Mouse (Mus musculus): ENCODE measurements around the gene Il17rd. TPM values are rescaled to one million over a fixed set of nuclear protein-coding genes. Genes with fewer than 3 reads are reported as not detected.

Gene Il17rd
- total and polyA plus RNA-seq, 3 experiments = 2.1 to 4.5 (median 3.2) TPM

DNA sequence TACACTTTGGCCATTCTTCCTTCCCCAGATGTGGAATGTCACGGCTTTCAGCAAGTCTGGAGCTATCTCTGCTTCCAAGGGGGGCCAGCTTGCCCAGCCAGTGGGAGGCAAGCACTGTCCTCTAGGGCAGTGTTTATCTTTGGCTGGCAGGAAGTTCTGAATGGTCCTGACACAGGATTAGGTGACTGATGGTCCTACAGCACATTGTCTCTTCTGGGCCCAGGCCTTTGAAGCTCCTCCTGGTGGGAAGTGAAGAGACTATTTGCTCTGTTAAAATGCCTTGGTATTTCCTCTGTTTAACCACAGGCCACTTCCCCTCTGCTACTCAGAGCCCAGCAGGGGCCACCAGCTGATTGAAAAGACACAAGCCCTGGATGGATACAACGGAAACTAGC, 6.2 kb downstream of the Il17rd start:
- 20% methylated on average over 2 of the region's 2 CpGs for WGBS
- peak overlapping the region; percentile 24; the same call in 1 of the 2 replicates for H3K27ac ChIP-seq
- H3K9ac ChIP-seq (ENCODE audit: low read depth, low read length) = no peak overlapping the region
- intact Hi-C loops (cut with DNase I) = loop anchor here (2.0 kb wide), 1 partner anchor 24 kb away; no protein-coding TSS in a partner anchor
- DNase-seq = peak; percentile 46 to 53
- peaks cover 14% of the 10 kb centered on the region for H3K4me1 ChIP-seq (ENCODE audit: control insufficient read depth, insufficient read depth, low read length)
- no peaks in the 10 kb centered on the region for H3K27me3 ChIP-seq (ENCODE audit: control insufficient read depth, insufficient read depth, low read length)
- no peaks in the 10 kb centered on the region; the same call in 1 of the 2 replicates for H3K36me3 ChIP-seq (ENCODE audit: control insufficient read depth, insufficient read depth, low read length)
- TF ChIP-seq EP300 (IDR thresholded peaks at IDR 0.05; ENCODE audit: insufficient read depth, low read depth, low read length) = no peak
- peak; percentile 56 for TF ChIP-seq CTCF (IDR thresholded peaks at IDR 0.05)
- H3K79me2 ChIP-seq (replicated peaks; ENCODE audit: control insufficient read depth, insufficient read depth, low read length) = no peaks in the 10 kb centered on the region
- H3K4me3 ChIP-seq = no peak overlapping the region

DNA sequence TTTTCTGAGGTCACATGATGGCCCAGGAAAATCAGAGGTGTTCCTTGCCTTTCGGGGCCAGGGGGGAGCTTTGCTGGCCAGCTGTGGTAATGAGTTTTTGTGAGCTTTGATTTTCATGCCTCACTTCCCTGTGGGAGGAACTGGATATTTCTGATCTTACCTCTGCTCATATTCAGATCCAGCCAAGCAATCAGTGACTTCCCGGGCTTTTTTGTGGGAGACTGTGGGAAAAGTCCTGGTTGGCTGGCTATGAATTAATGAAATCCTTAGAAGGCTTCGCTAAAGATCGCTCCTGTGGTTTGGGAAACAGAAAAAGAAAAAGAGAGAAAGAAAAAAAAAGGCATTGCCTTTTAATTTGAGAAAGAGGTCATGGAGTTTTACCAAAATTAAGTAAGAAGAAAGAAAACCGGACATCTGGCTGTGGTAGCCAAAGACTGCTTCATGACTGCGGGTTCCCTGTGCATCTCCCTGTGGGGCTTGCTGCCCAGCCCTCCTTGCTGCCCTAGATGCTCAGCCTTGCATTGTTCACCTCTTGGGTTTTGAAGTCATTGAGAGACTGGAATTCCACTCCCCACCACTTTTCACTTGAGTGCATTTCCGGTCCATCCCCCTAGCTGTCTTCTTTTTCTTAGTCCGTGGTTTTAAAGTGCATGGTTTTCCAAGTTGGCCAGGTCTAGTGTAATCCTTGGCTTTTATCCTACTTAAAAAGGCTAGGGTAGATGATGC, 9.7 kb downstream of the Il17rd start:
- 70% methylated on average over 8 of the region's 8 CpGs for WGBS
- no peak overlapping the region for H3K9ac ChIP-seq (ENCODE audit: low read depth, low read length)
- TF ChIP-seq POLR2A (IDR thresholded peaks at IDR 0.05; ENCODE audit: insufficient read depth, low read depth, low read length) (no peak), CTCF (IDR thresholded peaks at IDR 0.05) (no peak), EP300 (IDR thresholded peaks at IDR 0.05; ENCODE audit: insufficient read depth, low read depth, low read length) (no peak)
- intact Hi-C loops (cut with DNase I) = no loop called here
- DNase-seq = no peak
- H3K4me1 ChIP-seq (ENCODE audit: control insufficient read depth, insufficient read depth, low read length) = peaks cover 16% of the 10 kb centered on the region
- H3K36me3 ChIP-seq (ENCODE audit: control insufficient read depth, insufficient read depth, low read length) = 0 out of 2 replicates have a peak, but pooled peaks cover 3% of the 10 kb centered on the region
- no peak overlapping the region for H3K27ac ChIP-seq
- no peaks in the 10 kb centered on the region for H3K79me2 ChIP-seq (replicated peaks; ENCODE audit: control insufficient read depth, insufficient read depth, low read length)
- no peak overlapping the region for H3K4me3 ChIP-seq
- no peaks in the 10 kb centered on the region for H3K27me3 ChIP-seq (ENCODE audit: control insufficient read depth, insufficient read depth, low read length)

DNA sequence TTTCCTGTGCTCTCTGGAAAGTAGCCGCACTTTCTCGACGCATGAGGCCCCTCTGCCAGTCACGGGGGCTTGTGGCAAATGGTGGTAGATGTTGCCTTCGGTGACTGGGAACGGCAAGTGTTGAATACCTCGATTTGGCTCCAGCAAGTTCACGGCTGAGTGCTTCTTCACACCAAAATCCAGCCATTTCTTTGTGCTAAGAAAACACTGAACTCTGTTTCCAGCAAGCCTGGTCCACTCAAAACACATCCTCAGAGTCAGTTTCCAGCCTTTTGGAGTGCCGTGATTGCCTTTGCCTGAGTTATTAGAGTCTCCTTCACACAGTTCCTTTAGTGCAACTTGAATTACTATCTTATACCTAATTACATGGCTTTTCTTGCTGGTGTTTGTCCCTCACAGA, 11.3 kb downstream of the Il17rd start:
- intact Hi-C loops (cut with DNase I) = no loop called here
- 74% methylated on average over 9 of the region's 9 CpGs for WGBS
- H3K4me3 ChIP-seq = no peak overlapping the region
- H3K79me2 ChIP-seq (replicated peaks; ENCODE audit: control insufficient read depth, insufficient read depth, low read length) = no peaks in the 10 kb centered on the region; the same call in 1 of the 2 replicates
- no peak overlapping the region for H3K27ac ChIP-seq
- H3K4me1 ChIP-seq (ENCODE audit: control insufficient read depth, insufficient read depth, low read length) = peaks cover 7% of the 10 kb centered on the region
- no peak for DNase-seq
- H3K9ac ChIP-seq (ENCODE audit: low read depth, low read length) = no peak overlapping the region
- H3K27me3 ChIP-seq (ENCODE audit: control insufficient read depth, insufficient read depth, low read length) = no peaks in the 10 kb centered on the region
- 0 out of 2 replicates have a peak, but pooled peaks cover 3% of the 10 kb centered on the region for H3K36me3 ChIP-seq (ENCODE audit: control insufficient read depth, insufficient read depth, low read length)
- TF ChIP-seq POLR2A (IDR thresholded peaks at IDR 0.05; ENCODE audit: insufficient read depth, low read depth, low read length) = no peak
- no peak for TF ChIP-seq CTCF (IDR thresholded peaks at IDR 0.05)
- no peak for TF ChIP-seq EP300 (IDR thresholded peaks at IDR 0.05; ENCODE audit: insufficient read depth, low read depth, low read length)

DNA sequence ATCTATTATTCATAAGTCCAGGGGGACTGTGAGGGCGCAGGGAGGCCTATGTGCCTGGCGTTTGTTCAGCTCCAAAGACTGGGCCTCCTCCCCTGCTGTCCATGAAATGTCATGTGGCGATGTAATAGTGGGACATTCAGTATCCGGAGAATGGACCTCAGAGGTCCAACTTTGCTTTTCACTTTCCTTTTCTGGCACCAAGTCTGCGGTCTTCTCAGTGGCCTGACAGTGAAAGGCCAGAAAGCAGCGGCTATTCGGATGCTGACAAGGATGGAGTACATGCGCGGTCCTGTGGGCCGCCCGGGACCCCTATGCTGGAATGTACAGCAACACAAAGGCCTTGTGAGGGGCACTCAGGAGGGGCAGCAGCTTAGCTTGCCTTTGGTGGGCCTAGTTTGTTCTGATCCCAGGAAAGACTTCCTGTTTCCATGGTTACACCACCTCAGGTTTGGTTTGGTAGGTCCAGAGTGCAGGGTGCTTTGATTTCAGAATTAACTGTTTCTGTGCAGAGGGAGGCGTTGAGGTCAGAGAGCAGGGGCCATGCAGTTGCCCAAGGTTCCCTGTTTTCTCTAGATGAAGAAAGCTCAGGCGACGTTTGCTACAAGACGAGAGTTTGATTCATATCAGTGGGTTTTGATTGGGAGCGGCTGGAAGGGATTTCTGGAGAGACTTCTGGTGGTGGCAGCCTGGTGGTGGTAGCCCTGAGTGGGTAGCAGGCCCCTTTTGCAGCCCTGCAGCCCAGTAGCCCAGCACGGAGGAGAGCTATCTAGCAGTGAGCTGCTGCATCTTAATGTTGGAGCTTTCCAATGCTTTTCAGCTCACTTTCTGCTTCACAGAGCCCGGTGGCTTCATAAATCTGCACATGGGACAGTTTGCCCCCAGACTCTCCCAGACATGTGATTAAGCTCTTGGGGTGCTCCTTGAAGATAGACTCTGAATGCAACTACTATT, 12.1 kb downstream of the Il17rd start:
- WGBS = 76% methylated on average over 18 of the region's 18 CpGs
- Histone ChIP-seq H3K27ac (no peak overlapping the region), H3K4me1 (ENCODE audit: control insufficient read depth, insufficient read depth, low read length) (peaks cover 5% of the 10 kb centered on the region), H3K4me3 (no peak overlapping the region), H3K27me3 (ENCODE audit: control insufficient read depth, insufficient read depth, low read length) (no peaks in the 10 kb centered on the region), H3K36me3 (ENCODE audit: control insufficient read depth, insufficient read depth, low read length) (0 out of 2 replicates have a peak, but pooled peaks cover 3% of the 10 kb centered on the region), H3K79me2 (replicated peaks; ENCODE audit: control insufficient read depth, insufficient read depth, low read length) (no peaks in the 10 kb centered on the region; the same call in 1 of the 2 replicates), H3K9ac (ENCODE audit: low read depth, low read length) (no peak overlapping the region)
- no peak for TF ChIP-seq POLR2A (IDR thresholded peaks at IDR 0.05; ENCODE audit: insufficient read depth, low read depth, low read length)
- no peak for TF ChIP-seq CTCF (IDR thresholded peaks at IDR 0.05)
- TF ChIP-seq EP300 (IDR thresholded peaks at IDR 0.05; ENCODE audit: insufficient read depth, low read depth, low read length) = no peak
- no peak for DNase-seq
- intact Hi-C loops (cut with DNase I) = no loop called here

DNA sequence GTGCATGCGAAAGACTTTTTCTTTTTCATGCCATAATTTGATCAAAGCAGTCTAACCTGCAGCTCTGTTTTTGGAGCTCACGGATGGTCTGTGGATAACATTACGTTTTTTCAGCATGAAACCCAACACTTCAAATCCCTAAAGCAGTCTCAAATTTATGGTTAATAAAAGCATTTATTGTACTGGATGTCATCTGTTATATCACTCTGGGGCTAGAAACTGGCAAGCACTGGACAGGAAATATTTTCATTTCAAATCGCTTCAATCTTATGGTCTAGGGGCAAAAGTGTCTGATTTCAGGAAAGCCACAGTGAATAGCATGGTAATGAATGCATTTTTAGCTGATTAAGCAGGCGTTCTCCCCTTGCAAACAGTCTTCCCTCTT, 12.8 kb downstream of the Il17rd start:
- Histone ChIP-seq H3K79me2 (replicated peaks; ENCODE audit: control insufficient read depth, insufficient read depth, low read length) (no peaks in the 10 kb centered on the region; the same call in 1 of the 2 replicates), H3K9ac (ENCODE audit: low read depth, low read length) (no peak overlapping the region), H3K27ac (no peak overlapping the region), H3K4me3 (no peak overlapping the region), H3K27me3 (ENCODE audit: control insufficient read depth, insufficient read depth, low read length) (no peaks in the 10 kb centered on the region), H3K36me3 (ENCODE audit: control insufficient read depth, insufficient read depth, low read length) (0 out of 2 replicates have a peak, but pooled peaks cover 3% of the 10 kb centered on the region), H3K4me1 (ENCODE audit: control insufficient read depth, insufficient read depth, low read length) (peaks cover 5% of the 10 kb centered on the region)
- DNase-seq = no peak
- intact Hi-C loops (cut with DNase I) = no loop called here
- 59% methylated on average over 5 of the region's 5 CpGs for WGBS
- TF ChIP-seq CTCF (IDR thresholded peaks at IDR 0.05) (no peak), POLR2A (IDR thresholded peaks at IDR 0.05; ENCODE audit: insufficient read depth, low read depth, low read length) (no peak)

Measured in heart, adult 2 months (tissue).